Mouse (Mus musculus): ENCODE measurements around the gene Mpzl3. TPM values are rescaled to one million over a fixed set of nuclear protein-coding genes. Genes with fewer than 3 reads are reported as not detected.
A peak's percentile ranks its signal among the peaks of the same experiment; 100 is the strongest.

Gene Mpzl3
- total RNA-seq (2012; rRNA removed), result 3.1 and 3.4 TPM in 2 replicates
- total RNA-seq (2014; rRNA removed), result 5.3 and 5.5 TPM in 2 replicates
- 4.4 and 5.2 TPM in 2 replicates for polyA plus RNA-seq (2012; ENCODE audit: insufficient read length, low read depth)

- no peaks in the 10 kb centered on the region for H3K9me3 ChIP-seq (replicated peaks; ENCODE audit: low read length)
- H3K27me3 ChIP-seq (replicated peaks), result no peaks in the 10 kb centered on the region
- H3K79me2 ChIP-seq (replicated peaks; ENCODE audit: control insufficient read depth, extremely low read depth, insufficient read depth, poor library complexity, severe bottlenecking), result 0 out of 2 replicates have a peak, but pooled peaks cover 3% of the 10 kb centered on the region
- no peaks in the 10 kb centered on the region for H3K36me3 ChIP-seq (replicated peaks in 1 of 2; ENCODE audit: control insufficient read depth in 1 of 2, insufficient read depth in 1 of 2, low read length in 1 of 2)
- peak within 1 kb of the TSS; percentile 83 for H3K9ac ChIP-seq (ENCODE audit: insufficient read depth, low read depth)
- dilution Hi-C loops (cut with MboI; ENCODE audit: extremely low pct_ligation_motif_present, extremely low pct_unique_long_range_greater_than_20kb, low sequenced_read_pairs), result no loop called here
- H3K4me1 ChIP-seq (ENCODE audit: control insufficient read depth in 1 of 2, insufficient read depth in 2 of 2), result peaks cover 5 to 18% of the 10 kb centered on the region in 2 experiments
- peak within 1 kb of the TSS; percentile 91 for H3K27ac ChIP-seq (ENCODE audit: insufficient read depth, low read depth)
- in situ Hi-C loops (cut with MboI; ENCODE audit: low pct_ligation_motif_present, low pct_unique_long_range_greater_than_20kb, low sequenced_read_pairs), result no loop called here
- peak; percentile 93 for DNase-seq (ENCODE audit: extremely low read depth)
- peak within 1 kb of the TSS; percentile 37; the same call in 1 of the 2 replicates for H3K4me2 ChIP-seq (ENCODE audit: insufficient read depth, low read depth, poor library complexity, severe bottlenecking)
- TF ChIP-seq ZKSCAN1 (IDR thresholded peaks at IDR 0.05; ENCODE audit: borderline replicate concordance, low read depth, low read length) (no peak), PAX5 (IDR thresholded peaks at IDR 0.05; ENCODE audit: low read length) (no peak), MAZ (IDR thresholded peaks at IDR 0.05; ENCODE audit: low read depth, low read length) (peak; percentile 91; the same call in 1 of the 2 replicates), POLR2A (IDR thresholded peaks at IDR 0.05; ENCODE audit: low read depth, low read length) (peak; percentile 56), NELFE (IDR thresholded peaks at IDR 0.05; ENCODE audit: low read depth, low read length) (no peak; the same call in 1 of the 2 replicates), MAX (IDR thresholded peaks at IDR 0.05; ENCODE audit: low read length) (peak; percentile 53), UBTF (IDR thresholded peaks at IDR 0.05; ENCODE audit: low read depth, low read length) (no peak), JUND (conservative IDR thresholded peaks at IDR 0.05; ENCODE audit: low read depth, low read length) (peak; percentile 88), ZC3H11A (IDR thresholded peaks at IDR 0.05; ENCODE audit: low read depth, low read length) (no peak), ZMIZ1 (IDR thresholded peaks at IDR 0.05; ENCODE audit: low read depth, low read length) (no peak), KAT2A (IDR thresholded peaks at IDR 0.05; ENCODE audit: insufficient replicate concordance, low read length) (peak; percentile 82; the same call in 1 of the 2 replicates), ZNF384 (IDR thresholded peaks at IDR 0.05; ENCODE audit: low read depth, low read length) (no peak), TBP (conservative IDR thresholded peaks at IDR 0.05; ENCODE audit: low read depth, low read length) (peak; percentile 81), MAFK (IDR thresholded peaks at IDR 0.05; ENCODE audit: insufficient replicate concordance, low read length) (no peak), MEF2A (IDR thresholded peaks at IDR 0.05; ENCODE audit: borderline replicate concordance, low read depth, low read length) (no peak; the same call in 1 of the 2 replicates), E2F4 (IDR thresholded peaks at IDR 0.05; ENCODE audit: insufficient replicate concordance, low read depth, low read length) (no peak), CTCF (conservative IDR thresholded peaks at IDR 0.05 in 1 of 2, IDR thresholded peaks at IDR 0.05 in 1 of 2; ENCODE audit: low read depth in 2 of 2, low read length in 2 of 2) (no peak), RAD21 (IDR thresholded peaks at IDR 0.05; ENCODE audit: low read depth, low read length) (no peak; the same call in 1 of the 2 replicates), SMC3 (IDR thresholded peaks at IDR 0.05; ENCODE audit: low read depth, low read length) (no peak), BHLHE40 (IDR thresholded peaks at IDR 0.05; ENCODE audit: low read depth, low read length) (0 out of 2 replicates have a peak, but pooled peaks have one; percentile 25), CHD2 (IDR thresholded peaks at IDR 0.05; ENCODE audit: low read length) (peak; percentile 88), ETS1 (conservative IDR thresholded peaks at IDR 0.05; ENCODE audit: low read depth, low read length) (peak; percentile 34), EP300 (IDR thresholded peaks at IDR 0.05; ENCODE audit: low read length) (no peak), USF1 (IDR thresholded peaks at IDR 0.05; ENCODE audit: low read depth, low read length) (no peak), GABPA (IDR thresholded peaks at IDR 0.05; ENCODE audit: insufficient replicate concordance, low read depth, low read length) (no peak; the same call in 1 of the 2 replicates), HCFC1 (IDR thresholded peaks at IDR 0.05; ENCODE audit: low read depth, low read length) (peak; percentile 89), SIN3A (IDR thresholded peaks at IDR 0.05; ENCODE audit: low read length) (peak; percentile 86), ELF1 (IDR thresholded peaks at IDR 0.05; ENCODE audit: low read depth, low read length) (peak; percentile 91), MYC (IDR thresholded peaks at IDR 0.05; ENCODE audit: low read depth, low read length) (0 out of 2 replicates have a peak, but pooled peaks have one; percentile 36), TCF12 (IDR thresholded peaks at IDR 0.05; ENCODE audit: low read depth, low read length) (peak; percentile 75), NRF1 (IDR thresholded peaks at IDR 0.05; ENCODE audit: low read depth, low read length) (0 out of 2 replicates have a peak, but pooled peaks have one; percentile 22), MXI1 (IDR thresholded peaks at IDR 0.05; ENCODE audit: low read depth, low read length) (peak; percentile 69; the same call in 1 of the 2 replicates), POLR2AphosphoS2 (IDR thresholded peaks at IDR 0.05; ENCODE audit: low read depth, low read length) (no peak), CHD1 (IDR thresholded peaks at IDR 0.05; ENCODE audit: low read depth, low read length) (no peak), RCOR1 (conservative IDR thresholded peaks at IDR 0.05; ENCODE audit: low read depth, low read length) (peak; percentile 68; the same call in 1 of the 2 replicates), JUN (IDR thresholded peaks at IDR 0.05; ENCODE audit: insufficient read depth, low read depth, low read length) (peak; percentile 60; the same call in 1 of the 2 replicates), USF2 (conservative IDR thresholded peaks at IDR 0.05; ENCODE audit: low read depth, low read length) (no peak), IRF4 (IDR thresholded peaks at IDR 0.05; ENCODE audit: low read depth, low read length) (peak; percentile 52)
- H3K4me3 ChIP-seq (replicated peaks in 1 of 3; ENCODE audit: low read depth in 2 of 3, low read length in 2 of 3, poor library complexity in 1 of 3), result peak within 1 kb of the TSS; percentile 54 to 70 (median 70)
These were observed at the start of gene Mpzl3 for GRCm38 (mm10) chr9:45055082-45055713. Gene Mpzl3, plus strand, starts transcription at chr9:45055186.

All from CH12.LX (cell line).